Mouse (Mus musculus) hindbrain, embryonic 12.5 days (tissue): ENCODE data around the gene Brap. TPM values are rescaled to one million over a fixed set of nuclear protein-coding genes. Genes with fewer than 3 reads are reported as not detected.
A peak's percentile ranks its signal among the peaks of the same experiment; 100 is the strongest.
"Not testable (repeated sequence)": the region's sequence is repeated elsewhere in the genome, so short reads cannot be mapped to it uniquely, and the experiment has no call there.

Experiments
- ATAC-seq: fragments of 200-750 bp; cut with Nextera tagmentation; 2 replicates; pipeline ENCODE4 v1.8.0; 2017; ENCODE audit warnings: moderate TSS enrichment; ENCODE audit not compliant: low FRiP score
- H3K27ac ChIP-seq: fragments of 300-500 bp; sonication (generic); 2 replicates; pipeline ENCODE4 v1.5.1; 2016; ENCODE audit warnings: mild to moderate bottlenecking
- H3K27me3 ChIP-seq: fragments of 300-500 bp; sonication (generic); 2 replicates; pipeline ENCODE4 v1.6.1; 2016; ENCODE audit warnings: mild to moderate bottlenecking
- H3K36me3 ChIP-seq: fragments of 300-500 bp; sonication (generic); 2 replicates; pipeline ENCODE4 v1.6.1; 2016; ENCODE audit warnings: mild to moderate bottlenecking
- H3K4me1 ChIP-seq: fragments of 300-500 bp; sonication (generic); 2 replicates; pipeline ENCODE4 v1.6.1; 2016
- H3K4me2 ChIP-seq: fragments of 300-500 bp; sonication (generic); replicated peaks from 2 replicates; pipeline ENCODE4 v1.6.1; 2016; ENCODE audit warnings: mild to moderate bottlenecking
- H3K4me3 ChIP-seq: fragments of 300-500 bp; sonication (generic); 2 replicates; pipeline ENCODE4 v1.5.1; 2016; ENCODE audit warnings: mild to moderate bottlenecking
- H3K9ac ChIP-seq: fragments of 300-500 bp; sonication (generic); 2 replicates; pipeline ENCODE4 v1.6.1; 2016; ENCODE audit warnings: mild to moderate bottlenecking, moderate library complexity
- H3K9me3 ChIP-seq: fragments of 300-500 bp; sonication (generic); replicated peaks from 2 replicates; pipeline ENCODE4 v1.6.1; 2016; ENCODE audit warnings: mild to moderate bottlenecking
- WGBS: fragments of 180-500 bp; shearing (Covaris S2); methylation state at CpG from one replicate; pipeline ENCODE4 v1.1.7; 2016; 5-methylcytosine and 5-hydroxymethylcytosine counted together
- polyA plus RNA-seq: library from polyadenylated mRNA; unstranded; fragments of >200 nt; fragmentation: Nextera tagmentation; extraction: Ambion mirVana; gene quantifications from 2 replicates; pipeline ENCODE4 v1.2.1, GENCODE M21; 2016

Gene Brap
- polyA plus RNA-seq, 1 experiment from 2014 or later = 51.5 TPM

DNA sequence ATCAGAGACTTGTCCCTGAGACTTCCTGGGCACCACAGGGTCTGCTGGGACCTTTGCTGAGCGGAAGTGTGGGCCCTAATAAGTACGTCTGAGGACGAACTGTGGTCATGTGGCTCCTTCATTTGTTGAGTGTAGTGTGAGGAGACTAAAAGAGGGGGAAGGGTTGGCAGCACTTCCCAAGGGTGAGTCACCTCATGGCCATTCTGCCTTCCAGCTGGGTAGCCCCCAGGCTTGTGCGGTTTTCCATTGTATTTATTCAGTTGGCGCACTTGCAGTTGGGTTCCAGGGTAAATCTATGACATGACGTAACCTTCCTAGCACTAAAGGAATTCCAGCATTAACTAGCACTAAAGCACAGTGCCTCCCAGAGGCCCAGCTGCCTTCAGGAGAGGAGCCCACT, 25.1 kb downstream of the Brap start:
- no peak overlapping the region for H3K4me3 ChIP-seq
- no peaks in the 10 kb centered on the region for H3K9me3 ChIP-seq
- no peak overlapping the region for H3K27ac ChIP-seq
- H3K27me3 ChIP-seq = no peaks in the 10 kb centered on the region
- no peak overlapping the region for H3K4me2 ChIP-seq
- H3K9ac ChIP-seq = no peak overlapping the region
- no peak for ATAC-seq
- 95% methylated on average over 6 of the region's 6 CpGs for WGBS
- no peaks in the 10 kb centered on the region for H3K4me1 ChIP-seq
- H3K36me3 ChIP-seq = peaks cover 69% of the 10 kb centered on the region

DNA sequence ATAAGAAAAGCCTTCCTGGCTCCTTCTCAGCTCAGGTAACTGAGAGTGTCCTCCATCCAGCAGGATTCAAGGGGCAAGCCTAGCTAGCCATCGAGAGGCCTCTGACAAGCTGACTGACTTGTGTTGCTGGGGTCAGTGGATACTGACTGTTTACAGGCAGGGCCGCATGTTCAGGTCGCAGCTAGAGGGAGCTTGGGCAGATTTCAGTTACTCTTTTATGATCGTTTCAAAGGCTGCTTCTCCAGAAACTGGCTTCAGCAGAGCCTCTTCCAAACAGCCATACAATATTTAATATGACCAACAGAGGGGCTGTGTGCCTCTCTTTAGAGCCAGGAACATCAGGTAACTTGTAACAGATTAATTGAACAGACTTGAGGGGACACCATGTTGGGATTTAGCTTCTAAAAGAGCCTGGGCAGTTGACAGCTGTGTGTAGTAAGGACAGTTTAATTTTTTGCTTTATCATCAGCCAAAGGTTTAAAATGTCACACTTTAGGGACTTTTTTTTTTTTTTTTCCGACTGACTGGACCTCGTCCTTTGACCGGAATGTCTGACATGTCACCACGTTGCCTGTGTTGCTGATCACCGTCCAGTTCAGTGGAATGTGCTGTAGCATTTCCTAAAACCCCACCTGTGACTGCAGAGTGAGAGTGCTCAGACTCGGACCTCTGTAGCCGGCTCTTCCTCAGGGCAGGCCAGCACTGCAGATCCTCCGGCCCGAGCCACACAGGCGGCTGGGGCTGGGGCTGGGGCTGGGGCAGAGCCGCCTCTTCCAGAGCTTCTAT, 25.9 kb downstream of the Brap start:
- Histone ChIP-seq H3K4me3 (no peak overlapping the region), H3K4me2 (no peak overlapping the region), H3K27ac (no peak overlapping the region), H3K4me1 (no peaks in the 10 kb centered on the region), H3K9ac (no peak overlapping the region), H3K36me3 (peaks cover 61% of the 10 kb centered on the region), H3K27me3 (no peaks in the 10 kb centered on the region), H3K9me3 (no peaks in the 10 kb centered on the region)
- no peak for ATAC-seq
- 79% methylated on average over 15 of the region's 15 CpGs for WGBS

GRCm38 (mm10) chr5:121690482-121691211, 30.3 kb downstream of the Brap start:
- H3K4me2 ChIP-seq = no peak overlapping the region
- H3K27me3 ChIP-seq = no peaks in the 10 kb centered on the region
- H3K4me3 ChIP-seq = no peak overlapping the region
- no peaks in the 10 kb centered on the region for H3K4me1 ChIP-seq
- peaks cover 20% of the 10 kb centered on the region for H3K36me3 ChIP-seq
- H3K27ac ChIP-seq = no peak overlapping the region
- 84% methylated on average over 7 of the region's 7 CpGs for WGBS
- ATAC-seq = no peak
- H3K9ac ChIP-seq = no peak overlapping the region
- H3K9me3 ChIP-seq = no peaks in the 10 kb centered on the region

- not testable (repeated sequence) for H3K9me3 ChIP-seq, H3K4me1 ChIP-seq, H3K4me2 ChIP-seq, H3K4me3 ChIP-seq, ATAC-seq, H3K9ac ChIP-seq, H3K27me3 ChIP-seq, H3K27ac ChIP-seq
- 88% methylated on average over 7 of the region's 7 CpGs for WGBS
- peaks cover 12% of the 10 kb centered on the region for H3K36me3 ChIP-seq
Measured at GRCm38 (mm10) chr5:121691436-121691835, 31.1 kb downstream of the Brap start.

- Histone ChIP-seq H3K27me3 (no peaks in the 10 kb centered on the region), H3K9ac (no peak overlapping the region), H3K36me3 (no peaks in the 10 kb centered on the region), H3K9me3 (no peaks in the 10 kb centered on the region), H3K27ac (no peak overlapping the region), H3K4me3 (no peak overlapping the region), H3K4me1 (no peaks in the 10 kb centered on the region), H3K4me2 (no peak overlapping the region)
- WGBS = 72% methylated on average over 4 of the region's 4 CpGs
- no peak for ATAC-seq
Measured at GRCm38 (mm10) chr5:121692897-121693296, 32.5 kb downstream of the Brap start.

GRCm38 (mm10) chr5:121696761-121697160, 36.4 kb downstream of the Brap start:
- ATAC-seq = no peak
- 49% methylated on average over 6 of the region's 6 CpGs for WGBS
- Histone ChIP-seq H3K9ac (no peak overlapping the region), H3K27me3 (no peaks in the 10 kb centered on the region; the same call in 1 of the 2 replicates), H3K27ac (no peak overlapping the region), H3K4me2 (no peak overlapping the region), H3K9me3 (no peaks in the 10 kb centered on the region), H3K36me3 (no peaks in the 10 kb centered on the region), H3K4me3 (no peak overlapping the region), H3K4me1 (no peaks in the 10 kb centered on the region)

- Histone ChIP-seq H3K27ac (no peak overlapping the region), H3K36me3 (no peaks in the 10 kb centered on the region), H3K9me3 (no peaks in the 10 kb centered on the region), H3K4me3 (no peak overlapping the region), H3K4me2 (no peak overlapping the region), H3K4me1 (peaks cover 5% of the 10 kb centered on the region), H3K27me3 (no peaks in the 10 kb centered on the region; the same call in 1 of the 2 replicates), H3K9ac (no peak overlapping the region)
- no peak for ATAC-seq
- 56% methylated on average over 5 of the region's 5 CpGs for WGBS
Measured at GRCm38 (mm10) chr5:121699891-121700290, 39.5 kb downstream of the Brap start.

GRCm38 (mm10) chr5:121700496-121700895, 40.1 kb downstream of the Brap start:
- no peak overlapping the region for H3K9ac ChIP-seq
- H3K4me1 ChIP-seq = peaks cover 8% of the 10 kb centered on the region
- H3K4me3 ChIP-seq = no peak overlapping the region
- H3K4me2 ChIP-seq = no peak overlapping the region
- H3K27me3 ChIP-seq = no peaks in the 10 kb centered on the region; the same call in 1 of the 2 replicates
- ATAC-seq = no peak
- H3K9me3 ChIP-seq = no peaks in the 10 kb centered on the region
- H3K36me3 ChIP-seq = no peaks in the 10 kb centered on the region
- no peak overlapping the region for H3K27ac ChIP-seq
- 32% methylated on average over 11 of the region's 11 CpGs for WGBS

GRCm38 (mm10) chr5:121701111-121701769, 40.9 kb downstream of the Brap start:
- Histone ChIP-seq H3K4me3 (no peak overlapping the region), H3K4me1 (peaks cover 8% of the 10 kb centered on the region), H3K27me3 (no peaks in the 10 kb centered on the region; the same call in 1 of the 2 replicates), H3K36me3 (no peaks in the 10 kb centered on the region), H3K27ac (no peak overlapping the region), H3K4me2 (no peak overlapping the region), H3K9ac (no peak overlapping the region), H3K9me3 (no peaks in the 10 kb centered on the region)
- no peak for ATAC-seq
- WGBS = 65% methylated on average over 8 of the region's 8 CpGs

- Histone ChIP-seq H3K36me3 (no peaks in the 10 kb centered on the region), H3K4me1 (peaks cover 8% of the 10 kb centered on the region), H3K4me3 (no peak overlapping the region), H3K27ac (no peak overlapping the region), H3K27me3 (no peaks in the 10 kb centered on the region; the same call in 1 of the 2 replicates), H3K9me3 (no peaks in the 10 kb centered on the region), H3K4me2 (no peak overlapping the region), H3K9ac (no peak overlapping the region)
- WGBS = 74% methylated on average over 1 of the region's 1 CpGs
- ATAC-seq = no peak
Measured at GRCm38 (mm10) chr5:121703341-121703740, 43.0 kb downstream of the Brap start.

DNA sequence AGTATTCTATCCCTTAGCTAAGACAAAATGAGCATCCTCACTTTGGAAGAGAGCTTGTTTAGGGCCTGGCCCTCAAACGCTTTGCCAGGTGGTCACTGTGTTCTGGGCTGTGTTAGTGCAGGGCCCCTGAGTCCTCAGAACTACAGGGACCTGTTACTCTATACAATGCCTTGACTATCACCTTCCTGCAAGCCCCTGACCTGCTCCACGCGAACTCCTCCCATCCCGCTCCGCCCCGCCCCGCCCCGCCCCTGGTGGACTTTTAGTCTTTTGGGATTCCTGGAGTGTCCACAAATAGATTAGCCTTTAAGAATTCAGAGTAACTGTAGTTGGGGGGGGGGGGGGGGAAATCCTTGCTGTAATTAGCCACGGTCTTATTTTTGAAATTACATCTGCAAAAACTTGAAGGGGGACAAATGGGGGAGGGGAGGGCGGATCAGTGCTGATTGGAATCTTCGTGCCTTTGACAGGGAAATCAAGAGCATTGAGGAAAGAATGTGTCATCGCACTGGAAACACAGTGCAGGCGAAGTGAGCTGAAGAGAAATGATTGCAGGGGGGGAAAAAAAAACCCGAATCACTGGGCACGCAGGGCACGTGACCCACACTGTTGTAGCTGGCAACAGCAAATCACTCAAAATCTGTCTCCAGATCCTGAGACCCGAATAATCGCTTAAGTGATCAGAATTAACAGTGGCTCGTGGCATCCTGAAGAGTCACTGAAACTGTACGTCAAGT, 44.3 kb downstream of the Brap start:
- H3K4me2 ChIP-seq = peak overlapping the region; percentile 44
- no peak overlapping the region for H3K27ac ChIP-seq
- no peak for ATAC-seq
- peak overlapping the region; percentile 27; the same call in 1 of the 2 replicates for H3K9ac ChIP-seq
- H3K9me3 ChIP-seq = no peaks in the 10 kb centered on the region
- H3K27me3 ChIP-seq = no peaks in the 10 kb centered on the region; the same call in 1 of the 2 replicates
- WGBS = 9% methylated on average over 20 of the region's 20 CpGs
- no peaks in the 10 kb centered on the region for H3K36me3 ChIP-seq
- H3K4me3 ChIP-seq = peak overlapping the region; percentile 6; the same call in 1 of the 2 replicates
- H3K4me1 ChIP-seq = peaks cover 8% of the 10 kb centered on the region

DNA sequence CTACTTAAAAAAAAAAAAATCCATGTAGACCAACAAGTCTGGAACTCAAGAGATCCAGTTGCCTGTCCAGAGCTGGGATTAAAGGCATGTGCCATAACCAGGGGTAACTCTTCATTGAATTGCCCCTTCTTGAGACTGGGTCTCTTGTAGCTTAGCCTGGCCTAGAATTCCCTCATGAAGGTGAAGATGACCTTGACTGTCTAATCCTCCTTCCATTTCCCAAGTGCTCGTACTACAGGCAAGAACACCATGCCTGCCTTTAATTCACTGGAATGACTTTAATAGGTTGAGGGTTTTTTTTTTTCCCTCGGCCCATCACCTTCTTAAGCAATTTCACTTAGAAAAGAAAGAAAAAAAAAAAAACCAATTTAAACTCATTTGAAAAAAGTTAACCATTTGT, 50.0 kb downstream of the Brap start:
- Histone ChIP-seq H3K4me2 (0 out of 2 replicates have a peak overlapping the region, but pooled peaks have one; percentile 88), H3K9ac (no peak overlapping the region), H3K36me3 (no peaks in the 10 kb centered on the region), H3K9me3 (no peaks in the 10 kb centered on the region), H3K27me3 (no peaks in the 10 kb centered on the region), H3K27ac (no peak overlapping the region), H3K4me1 (peaks cover 23% of the 10 kb centered on the region), H3K4me3 (no peak overlapping the region)
- no peak for ATAC-seq
- 66% methylated on average over 2 of the region's 2 CpGs for WGBS
